Mouse (Mus musculus): ENCODE data around the gene Gm10198. TPM values are rescaled to one million over a fixed set of nuclear protein-coding genes. Genes with fewer than 3 reads are reported as not detected.

The Gm10198 gene
- polyA plus RNA-seq, 1 experiment from 2014 or later = not detected

GRCm38 (mm10) chr13:111620433-111620832 is 27.8 kb downstream of the Gm10198 start:
- H3K9ac ChIP-seq (replicated peaks; ENCODE audit: low read length) = no peak overlapping the region
- H3K4me3 ChIP-seq (ENCODE audit: low read depth, low read length) = no peak overlapping the region
- no peak for ATAC-seq (replicated peaks; ENCODE audit: insufficient number of reproducible peaks, low FRiP score, low TSS enrichment, low read depth)
- no peaks in the 10 kb centered on the region for H3K4me1 ChIP-seq (ENCODE audit: control insufficient read depth, insufficient read depth, low read length)
- H3K36me3 ChIP-seq (replicated peaks; ENCODE audit: control insufficient read depth, insufficient read depth, low read depth, low read length) = no peaks in the 10 kb centered on the region
- no peak overlapping the region for H3K27ac ChIP-seq (replicated peaks; ENCODE audit: low read depth, low read length)
- H3K9me3 ChIP-seq (replicated peaks; ENCODE audit: control insufficient read depth, low read length) = no peaks in the 10 kb centered on the region
- DNase-seq (ENCODE audit: low spot score) = no peak
- 82% methylated on average over 4 of the region's 4 CpGs for WGBS
- H3K27me3 ChIP-seq (ENCODE audit: control insufficient read depth, insufficient read depth, low read length) = no peaks in the 10 kb centered on the region; the same call in 1 of the 2 replicates
- no peak overlapping the region for H3K4me2 ChIP-seq (ENCODE audit: low read depth, low read length)

- Histone ChIP-seq H3K27ac (replicated peaks; ENCODE audit: low read depth, low read length) (no peak overlapping the region), H3K4me3 (ENCODE audit: low read depth, low read length) (no peak overlapping the region), H3K4me1 (ENCODE audit: control insufficient read depth, insufficient read depth, low read length) (no peaks in the 10 kb centered on the region), H3K27me3 (ENCODE audit: control insufficient read depth, insufficient read depth, low read length) (no peaks in the 10 kb centered on the region; the same call in 1 of the 2 replicates), H3K9ac (replicated peaks; ENCODE audit: low read length) (no peak overlapping the region), H3K36me3 (replicated peaks; ENCODE audit: control insufficient read depth, insufficient read depth, low read depth, low read length) (no peaks in the 10 kb centered on the region), H3K4me2 (ENCODE audit: low read depth, low read length) (no peak overlapping the region), H3K9me3 (replicated peaks; ENCODE audit: control insufficient read depth, low read length) (no peaks in the 10 kb centered on the region)
- no peak for ATAC-seq (replicated peaks; ENCODE audit: insufficient number of reproducible peaks, low FRiP score, low TSS enrichment, low read depth)
- DNase-seq (ENCODE audit: low spot score) = no peak
- WGBS = 89% methylated on average over 3 of the region's 3 CpGs
These were observed 29.8 kb downstream of the Gm10198 start for GRCm38 (mm10) chr13:111622425-111622824.

GRCm38 (mm10) chr13:111623112-111623511 is 30.5 kb downstream of the Gm10198 start:
- WGBS = 85% methylated on average over 7 of the region's 7 CpGs
- no peaks in the 10 kb centered on the region; the same call in 1 of the 2 replicates for H3K27me3 ChIP-seq (ENCODE audit: control insufficient read depth, insufficient read depth, low read length)
- no peak overlapping the region for H3K4me3 ChIP-seq (ENCODE audit: low read depth, low read length)
- H3K4me1 ChIP-seq (ENCODE audit: control insufficient read depth, insufficient read depth, low read length) = no peaks in the 10 kb centered on the region
- no peak overlapping the region for H3K9ac ChIP-seq (replicated peaks; ENCODE audit: low read length)
- ATAC-seq (replicated peaks; ENCODE audit: insufficient number of reproducible peaks, low FRiP score, low TSS enrichment, low read depth) (no peak), DNase-seq (ENCODE audit: low spot score) (no peak)
- no peaks in the 10 kb centered on the region for H3K36me3 ChIP-seq (replicated peaks; ENCODE audit: control insufficient read depth, insufficient read depth, low read depth, low read length)
- no peaks in the 10 kb centered on the region for H3K9me3 ChIP-seq (replicated peaks; ENCODE audit: control insufficient read depth, low read length)
- no peak overlapping the region for H3K4me2 ChIP-seq (ENCODE audit: low read depth, low read length)
- no peak overlapping the region for H3K27ac ChIP-seq (replicated peaks; ENCODE audit: low read depth, low read length)

- no peaks in the 10 kb centered on the region for H3K9me3 ChIP-seq (replicated peaks; ENCODE audit: control insufficient read depth, low read length)
- no peak overlapping the region for H3K4me2 ChIP-seq (ENCODE audit: low read depth, low read length)
- H3K36me3 ChIP-seq (replicated peaks; ENCODE audit: control insufficient read depth, insufficient read depth, low read depth, low read length) = no peaks in the 10 kb centered on the region
- no peak overlapping the region for H3K9ac ChIP-seq (replicated peaks; ENCODE audit: low read length)
- no peaks in the 10 kb centered on the region for H3K27me3 ChIP-seq (ENCODE audit: control insufficient read depth, insufficient read depth, low read length)
- no peak for DNase-seq (ENCODE audit: low spot score)
- H3K4me3 ChIP-seq (ENCODE audit: low read depth, low read length) = no peak overlapping the region
- H3K27ac ChIP-seq (replicated peaks; ENCODE audit: low read depth, low read length) = no peak overlapping the region
- 70% methylated on average over 6 of the region's 6 CpGs for WGBS
- no peaks in the 10 kb centered on the region for H3K4me1 ChIP-seq (ENCODE audit: control insufficient read depth, insufficient read depth, low read length)
- no peak for ATAC-seq (replicated peaks; ENCODE audit: insufficient number of reproducible peaks, low FRiP score, low TSS enrichment, low read depth)
These were observed 31.5 kb downstream of the Gm10198 start for GRCm38 (mm10) chr13:111624115-111624514.

- H3K9me3 ChIP-seq (replicated peaks; ENCODE audit: control insufficient read depth, low read length) = no peaks in the 10 kb centered on the region
- H3K4me1 ChIP-seq (ENCODE audit: control insufficient read depth, insufficient read depth, low read length) = no peaks in the 10 kb centered on the region
- no peak overlapping the region for H3K27ac ChIP-seq (replicated peaks; ENCODE audit: low read depth, low read length)
- no peak for ATAC-seq (replicated peaks; ENCODE audit: insufficient number of reproducible peaks, low FRiP score, low TSS enrichment, low read depth)
- no peaks in the 10 kb centered on the region for H3K36me3 ChIP-seq (replicated peaks; ENCODE audit: control insufficient read depth, insufficient read depth, low read depth, low read length)
- H3K4me3 ChIP-seq (ENCODE audit: low read depth, low read length) = no peak overlapping the region
- no peaks in the 10 kb centered on the region for H3K27me3 ChIP-seq (ENCODE audit: control insufficient read depth, insufficient read depth, low read length)
- 85% methylated on average over 16 of the region's 16 CpGs for WGBS
- no peak for DNase-seq (ENCODE audit: low spot score)
- no peak overlapping the region for H3K9ac ChIP-seq (replicated peaks; ENCODE audit: low read length)
- no peak overlapping the region for H3K4me2 ChIP-seq (ENCODE audit: low read depth, low read length)
These were observed 41.9 kb downstream of the Gm10198 start for GRCm38 (mm10) chr13:111634163-111635160.

GRCm38 (mm10) chr13:111640319-111640718 is 47.7 kb downstream of the Gm10198 start:
- Histone ChIP-seq H3K4me3 (ENCODE audit: low read depth, low read length) (no peak overlapping the region), H3K4me2 (ENCODE audit: low read depth, low read length) (no peak overlapping the region), H3K9ac (replicated peaks; ENCODE audit: low read length) (no peak overlapping the region), H3K9me3 (replicated peaks; ENCODE audit: control insufficient read depth, low read length) (no peaks in the 10 kb centered on the region), H3K27ac (replicated peaks; ENCODE audit: low read depth, low read length) (no peak overlapping the region), H3K27me3 (ENCODE audit: control insufficient read depth, insufficient read depth, low read length) (no peaks in the 10 kb centered on the region), H3K4me1 (ENCODE audit: control insufficient read depth, insufficient read depth, low read length) (no peaks in the 10 kb centered on the region), H3K36me3 (replicated peaks; ENCODE audit: control insufficient read depth, insufficient read depth, low read depth, low read length) (no peaks in the 10 kb centered on the region)
- ATAC-seq (replicated peaks; ENCODE audit: insufficient number of reproducible peaks, low FRiP score, low TSS enrichment, low read depth) (no peak), DNase-seq (ENCODE audit: low spot score) (no peak)
- WGBS = 92% methylated on average over 6 of the region's 6 CpGs

Other genes with a start within 250 kb of the Gm10198 start
- gene Gpbp1, start 102.7 kb upstream of the Gm10198 start, polyA plus RNA-seq (2014; fragmentation: Nextera tagmentation; extraction: Ambion mirVana) = 140 and 160 TPM in 2 replicates
- gene Gm49496, start 42.8 kb upstream of the Gm10198 start, polyA plus RNA-seq (2014; fragmentation: Nextera tagmentation; extraction: Ambion mirVana) = not detected in 2 replicates
- 29.8 and 31.5 TPM in 2 replicates for gene Mier3, start 88.2 kb downstream of the Gm10198 start, polyA plus RNA-seq (2014; fragmentation: Nextera tagmentation; extraction: Ambion mirVana)
- 16.8 and 17.9 TPM in 2 replicates for gene Map3k1, start 216.2 kb downstream of the Gm10198 start, polyA plus RNA-seq (2014; fragmentation: Nextera tagmentation; extraction: Ambion mirVana)